Mouse (Mus musculus): Measurements from ENCODE around the gene Olfr150. TPM values are rescaled to one million over a fixed set of nuclear protein-coding genes. Genes with fewer than 3 reads are reported as not detected.
"Not testable (repeated sequence)": the region's sequence is repeated elsewhere in the genome, so short reads cannot be mapped to it uniquely, and the experiment has no call there.

The Olfr150 gene
- not detected for total RNA-seq (2021)

DNA sequence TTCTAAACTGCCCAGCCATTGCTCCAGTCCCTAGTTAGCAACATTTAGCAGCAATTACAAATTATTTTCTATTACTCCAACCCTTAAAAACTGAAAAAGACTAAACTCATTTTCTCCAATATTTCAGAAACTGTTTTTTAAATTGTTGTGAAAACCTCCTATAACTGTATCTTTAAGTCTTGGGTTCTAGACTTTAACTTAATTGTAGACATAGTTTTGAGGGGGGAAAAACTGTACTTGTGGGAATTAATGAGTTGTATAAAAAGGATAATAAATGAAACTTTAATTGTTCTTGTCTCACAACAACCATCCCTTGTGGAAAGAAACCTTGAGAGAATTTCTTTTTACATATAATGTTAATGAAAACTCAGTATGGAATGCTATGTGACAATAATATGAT, at the start of gene Olfr150:
Gene Olfr150, plus strand, starts transcription at position 301 of the 400 bp plus-strand sequence.
- intact Hi-C loops (cut with DNase I) = no loop called here
- DNase-seq (ENCODE audit: extremely low spot score in 1 of 2, low spot score in 2 of 2) = no peak

DNA sequence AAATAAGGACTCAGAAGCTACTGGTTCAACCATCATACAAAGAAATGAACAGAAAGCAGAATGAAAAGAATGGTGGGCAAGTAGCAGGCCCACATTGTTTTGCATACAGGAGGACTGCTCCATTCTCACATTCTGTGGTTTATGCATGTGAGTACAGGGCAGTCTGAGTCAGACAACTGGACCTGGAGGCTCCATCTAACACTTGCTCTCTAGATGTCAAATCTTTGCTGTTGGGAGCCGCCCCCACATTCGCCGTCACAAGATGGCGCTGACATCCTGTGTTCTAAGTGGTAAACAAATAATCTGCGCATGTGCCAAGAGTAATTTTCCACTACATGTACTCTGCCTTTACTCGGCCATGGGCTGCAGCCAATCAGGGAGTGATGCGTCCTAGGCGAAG, 29.7 kb upstream of the Olfr150 start:
- intact Hi-C loops (cut with DNase I); DNase-seq (ENCODE audit: extremely low spot score in 1 of 2, low spot score in 2 of 2): not testable (repeated sequence)

DNA sequence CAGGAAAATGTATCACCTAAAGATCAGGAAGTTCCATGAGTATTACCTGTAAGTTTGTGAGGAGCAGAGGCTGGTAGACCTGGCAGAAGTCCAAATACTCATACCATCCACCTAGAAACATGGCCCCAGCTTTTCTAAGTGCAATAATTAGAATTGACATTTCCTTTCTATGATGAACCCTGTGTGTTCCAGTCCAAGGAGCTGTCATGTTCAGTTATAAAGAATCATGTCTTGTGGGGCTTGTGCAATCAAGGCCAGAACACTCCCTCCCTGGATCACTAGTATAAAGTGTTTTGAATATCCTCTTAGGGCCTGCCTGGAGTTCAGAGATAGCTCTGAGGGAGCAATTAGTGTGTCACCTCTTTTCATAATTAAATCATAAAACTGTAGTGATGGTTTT, 23.8 kb upstream of the Olfr150 start, which contains the start of gene Olfr149:
Gene Olfr149, minus strand, starts transcription at position 101 of the 400 bp plus-strand sequence.
- intact Hi-C loops (cut with DNase I) = no loop called here

DNA sequence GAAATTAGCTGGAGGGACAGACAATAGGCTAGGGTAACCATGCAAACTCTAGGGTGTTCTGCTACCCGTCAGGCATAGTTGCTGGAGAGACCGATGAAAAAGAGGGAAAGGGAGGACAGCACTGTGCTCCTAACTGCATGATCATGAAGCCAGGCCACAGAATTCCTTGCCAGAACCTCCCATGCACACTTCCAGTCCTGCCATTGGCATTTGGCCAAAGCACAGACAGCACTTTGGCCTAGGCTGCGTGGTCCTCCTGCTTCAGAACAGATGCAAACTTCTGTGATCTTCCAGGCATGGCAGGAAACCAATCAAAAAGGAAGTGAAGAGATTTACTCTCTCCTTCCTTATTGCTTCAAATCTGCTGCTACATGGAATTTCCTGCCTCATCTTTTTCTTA, 21.8 kb upstream of the Olfr150 start:
- peak in 1 of 2 experiments; percentile 18 for DNase-seq (ENCODE audit: extremely low spot score in 1 of 2, low spot score in 2 of 2)
- intact Hi-C loops (cut with DNase I) = no loop called here

More for the DNA sequence above, 23.8 kb upstream of the Olfr150 start, which contains the start of gene Olfr149:
- no peak for DNase-seq (ENCODE audit: extremely low spot score in 1 of 2, low spot score in 2 of 2)

DNA sequence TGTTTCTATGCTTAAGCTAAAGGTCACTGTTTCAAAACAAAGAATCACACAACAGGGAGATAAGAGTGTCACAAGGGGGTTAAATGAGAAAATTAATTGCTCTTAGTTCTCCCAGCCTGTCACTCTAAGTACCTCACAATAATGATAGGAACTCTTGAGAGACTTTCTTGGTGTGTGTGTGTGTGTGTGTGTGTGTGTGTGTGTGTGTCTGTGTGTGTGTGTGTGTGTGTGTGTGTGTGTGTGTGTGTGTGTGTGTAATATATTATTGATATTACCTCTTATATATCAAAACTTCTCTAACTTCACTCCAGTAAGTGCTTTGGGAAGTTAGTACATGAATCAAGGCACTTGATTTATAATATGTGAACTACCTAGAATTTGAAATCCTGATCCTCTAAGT, 19.7 kb upstream of the Olfr150 start, which contains the start of gene Olfr965:
Gene Olfr965, plus strand, starts transcription at position 301 of the 400 bp plus-strand sequence.
- no peak for DNase-seq (ENCODE audit: extremely low spot score in 1 of 2, low spot score in 2 of 2)

DNA sequence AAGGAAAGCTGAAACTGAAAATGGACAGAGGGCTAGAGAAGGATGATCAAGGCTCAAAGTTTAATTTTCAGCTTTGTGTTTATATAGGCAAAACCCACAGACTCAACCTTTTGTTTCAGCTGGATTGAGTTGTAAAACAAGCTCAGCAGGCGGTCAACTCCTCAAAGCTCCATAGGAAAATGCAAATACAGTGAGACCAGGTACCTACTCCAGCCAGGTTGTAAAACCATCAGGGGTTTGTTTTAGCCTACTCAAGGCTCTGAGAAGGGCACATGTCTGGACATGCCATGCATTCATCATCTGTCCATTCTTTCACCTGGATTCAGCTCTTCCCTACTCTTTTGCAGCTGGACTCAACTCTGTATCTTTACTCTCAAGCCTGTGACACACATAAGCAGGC, 10.0 kb downstream of the Olfr150 start:
- DNase-seq (ENCODE audit: extremely low spot score in 1 of 2, low spot score in 2 of 2) = no peak
- intact Hi-C loops (cut with DNase I) = no loop called here

More for the DNA sequence above, 19.7 kb upstream of the Olfr150 start, which contains the start of gene Olfr965:
- intact Hi-C loops (cut with DNase I) = no loop called here

DNA sequence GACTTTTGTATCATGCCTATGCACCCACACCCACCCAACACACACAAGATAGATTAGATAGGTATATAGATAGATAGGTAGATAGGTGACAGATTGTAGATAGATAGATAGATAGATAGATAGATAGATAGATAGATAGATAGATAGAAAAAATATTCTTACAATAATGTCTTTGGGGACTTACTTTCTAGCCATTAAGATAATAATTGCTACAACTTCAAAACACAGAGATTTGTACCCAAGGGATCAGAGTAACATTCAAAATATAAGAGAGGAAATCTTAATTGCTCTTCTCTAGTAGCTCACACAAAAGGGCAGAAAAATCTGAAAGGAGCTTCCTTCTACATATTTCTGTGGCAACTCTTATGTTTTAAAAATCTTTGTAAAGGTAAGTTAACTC, 15.2 kb downstream of the Olfr150 start, which contains the start of gene Olfr967:
Gene Olfr967, plus strand, starts transcription at position 301 of the 400 bp plus-strand sequence.
- no peak for DNase-seq (ENCODE audit: extremely low spot score in 1 of 2, low spot score in 2 of 2)
- intact Hi-C loops (cut with DNase I) = no loop called here

DNA sequence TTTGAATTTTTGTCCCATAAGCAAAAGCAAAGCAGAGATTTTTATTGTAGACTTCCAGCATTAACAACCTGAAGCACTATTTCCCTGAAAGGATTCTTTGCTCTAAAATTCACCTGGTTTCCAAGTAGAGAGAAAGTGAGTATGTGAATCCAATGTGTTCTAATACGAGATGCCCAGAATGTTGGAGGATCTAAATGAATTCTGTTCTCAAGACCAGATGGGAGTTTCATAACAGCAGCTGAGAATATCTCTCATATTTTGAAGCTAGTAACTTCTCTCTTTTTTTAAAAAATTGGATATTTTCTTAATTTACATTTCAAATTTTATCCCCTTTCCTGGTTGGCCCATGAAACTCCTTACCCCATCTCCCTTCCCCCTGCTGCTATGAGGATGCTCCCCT, 15.7 kb downstream of the Olfr150 start:
- DNase-seq (ENCODE audit: extremely low spot score in 1 of 2, low spot score in 2 of 2) = peak in 1 of 2 experiments; percentile 19
- intact Hi-C loops (cut with DNase I) = no loop called here

DNA sequence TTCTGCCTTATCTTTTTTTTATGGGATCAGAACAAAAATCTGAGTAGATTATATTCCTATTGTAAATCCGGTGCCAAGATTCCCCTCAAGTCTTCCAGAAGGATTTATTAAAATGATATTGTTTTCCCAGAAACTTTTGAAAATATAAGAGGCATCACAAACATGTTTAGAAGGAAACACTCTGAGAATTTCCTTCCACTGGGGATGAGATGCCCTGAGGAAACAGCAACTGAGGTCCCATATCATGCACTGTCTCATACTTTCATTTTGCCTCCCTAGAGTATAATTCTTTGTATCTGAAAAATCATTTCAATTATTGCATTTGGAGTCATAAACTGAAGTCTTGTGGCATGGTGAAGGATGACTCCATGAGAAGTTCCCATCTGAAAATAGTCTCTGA, 52.4 kb downstream of the Olfr150 start, which contains the start of gene Olfr968:
Gene Olfr968, minus strand, starts transcription at position 101 of the 400 bp plus-strand sequence.
- intact Hi-C loops (cut with DNase I) = no loop called here
- DNase-seq (ENCODE audit: extremely low spot score in 1 of 2, low spot score in 2 of 2) = no peak

Other genes with a start within 250 kb of the Olfr150 start
- not detected for gene Olfr44, start 237.0 kb upstream of the Olfr150 start, total RNA-seq (2021)
- gene Olfr957, start 215.2 kb upstream of the Olfr150 start, total RNA-seq (2021) = not detected
- gene Olfr958, start 176.9 kb upstream of the Olfr150 start, total RNA-seq (2021) = not detected
- gene Olfr959, start 155.4 kb upstream of the Olfr150 start, total RNA-seq (2021) = not detected
- 10 to 100 TPM; 21.0 to 26.1 TPM for gene AW551984, start 126.6 kb upstream of the Olfr150 start, total RNA-seq (2021)
- not detected for gene Olfr148, start 120.3 kb upstream of the Olfr150 start, total RNA-seq (2021)
- not detected for gene Olfr960, start 109.6 kb upstream of the Olfr150 start, total RNA-seq (2021)
- not detected for gene Olfr961, start 85.9 kb upstream of the Olfr150 start, total RNA-seq (2021)
- not detected for gene Olfr963, start 63.8 kb upstream of the Olfr150 start, total RNA-seq (2021)
- not detected for gene Olfr149, start 23.9 kb upstream of the Olfr150 start, total RNA-seq (2021)
- not detected for gene Olfr965, start 19.6 kb upstream of the Olfr150 start, total RNA-seq (2021)
- not detected for gene Olfr967, start 15.3 kb downstream of the Olfr150 start, total RNA-seq (2021)
- not detected for gene Olfr968, start 52.3 kb downstream of the Olfr150 start, total RNA-seq (2021)
- gene Olfr969, start 60.0 kb downstream of the Olfr150 start, total RNA-seq (2021) = not detected
- gene Olfr970, start 77.9 kb downstream of the Olfr150 start, total RNA-seq (2021) = not detected
- not detected for gene Olfr971, start 105.9 kb downstream of the Olfr150 start, total RNA-seq (2021)
- gene Olfr972, start 135.4 kb downstream of the Olfr150 start, total RNA-seq (2021) = not detected
- not detected for gene Olfr229, start 176.4 kb downstream of the Olfr150 start, total RNA-seq (2021)
- gene Olfr974, start 206.5 kb downstream of the Olfr150 start, total RNA-seq (2021) = not detected
- not detected for gene Olfr975, start 221.1 kb downstream of the Olfr150 start, total RNA-seq (2021)
- gene Olfr976, start 230.2 kb downstream of the Olfr150 start, total RNA-seq (2021) = not detected

Data from left cerebral cortex, postnatal 10 days (tissue).